Mouse (Mus musculus) liver, embryonic 14.5 days (tissue): Measurements from ENCODE around the gene Cln5.

ENCODE experiments used
- CTCF ChIP-seq: IDR thresholded peaks from 2 replicates; pipeline ENCODE4 v1.5.1; 2016; ENCODE audit warnings: antibody characterized with exemption, low read depth, control low read depth
- EP300 ChIP-seq: IDR thresholded peaks from 2 replicates; pipeline ENCODE4 v1.6.1; 2016; ENCODE audit warnings: antibody characterized with exemption, low read depth

GRCm38 (mm10) chr14:103065294-103066167, 4.5 kb upstream of the Cln5 start:
- TF ChIP-seq CTCF (peak; percentile 83), EP300 (no peak)
